Mouse (Mus musculus) hindbrain, postnatal 0 days (tissue): ENCODE results near the gene Gpr155. TPM values are rescaled to one million over a fixed set of nuclear protein-coding genes. Genes with fewer than 3 reads are reported as not detected.

Experiments
- ATAC-seq: fragments of 200-750 bp; cut with Nextera tagmentation; 2 replicates; pipeline ENCODE4 v1.8.0; 2017; ENCODE audit warnings: mild to moderate bottlenecking, moderate TSS enrichment, moderate library complexity
- DNase-seq: peaks from one replicate; pipeline ENCODE4 v3.0.0-alpha.2; 2015; ENCODE audit warnings: low spot score
- H3K27ac ChIP-seq: fragments of 300-500 bp; sonication (generic); 2 replicates; pipeline ENCODE4 v1.5.1; 2014; ENCODE audit warnings: mild to moderate bottlenecking
- H3K27me3 ChIP-seq: fragments of 300-500 bp; sonication (generic); 2 replicates; pipeline ENCODE4 v1.6.1; 2014; ENCODE audit warnings: low read length, mixed read lengths; ENCODE audit not compliant: insufficient read depth
- H3K36me3 ChIP-seq: fragments of 300-500 bp; sonication (generic); 2 replicates; pipeline ENCODE4 v1.6.1; 2014; ENCODE audit warnings: low read length, mixed read lengths; ENCODE audit not compliant: insufficient read depth
- H3K4me1 ChIP-seq: fragments of 300-500 bp; sonication (generic); 2 replicates; pipeline ENCODE4 v1.6.1; 2014; ENCODE audit warnings: antibody characterized with exemption, low read length, mixed read lengths; ENCODE audit not compliant: insufficient read depth
- H3K4me2 ChIP-seq: fragments of 300-500 bp; sonication (generic); 2 replicates; pipeline ENCODE4 v1.6.1; 2014; ENCODE audit warnings: low read depth, mild to moderate bottlenecking, low read length, moderate library complexity, mixed read lengths
- H3K4me3 ChIP-seq: fragments of 300-500 bp; sonication (generic); 2 replicates; pipeline ENCODE4 v1.5.1; 2014; ENCODE audit warnings: low read length
- H3K9ac ChIP-seq: fragments of 300-500 bp; sonication (generic); replicated peaks from 2 replicates; pipeline ENCODE4 v1.6.1; 2014; ENCODE audit warnings: mild to moderate bottlenecking, low read length, moderate library complexity, mixed read lengths
- H3K9me3 ChIP-seq: fragments of 300-500 bp; sonication (generic); 2 replicates; pipeline ENCODE4 v1.6.1; 2016; ENCODE audit warnings: low read length, mixed read lengths
- CTCF ChIP-seq: IDR thresholded peaks from 2 replicates; pipeline ENCODE4 v1.5.1; 2016; ENCODE audit warnings: antibody characterized with exemption, control low read depth, low read depth
- WGBS: fragments of 180-500 bp; shearing (Covaris S2); extraction: QIAGEN DNeasy Blood & Tissue Kit; methylation state at CpG from one replicate; pipeline ENCODE4 v1.1.7; 2014; 5-methylcytosine and 5-hydroxymethylcytosine counted together
- polyA plus RNA-seq: library from polyadenylated mRNA; unstranded; fragments of >200 nt; fragmentation: Nextera tagmentation; extraction: Ambion mirVana; gene quantifications from 2 replicates; pipeline ENCODE4 v1.2.1, GENCODE M21; 2015
- total RNA-seq: library from RNA; depleted of rRNA; stranded (reverse); fragments of >200 nt; gene quantifications from 2 replicates; pipeline ENCODE4 v1.2.3, GENCODE M21; 2014

Gpr155 gene
- total and polyA plus RNA-seq, 2 experiments from 2014 or later = 11.3 to 18.8 TPM

- DNase-seq = no peak
- H3K27ac ChIP-seq = no peak overlapping the region
- 30% methylated on average over 7 of the region's 7 CpGs for WGBS
- TF ChIP-seq CTCF = no peak
- H3K36me3 ChIP-seq = no peaks in the 10 kb centered on the region
- no peaks in the 10 kb centered on the region for H3K27me3 ChIP-seq
- H3K4me3 ChIP-seq = no peak overlapping the region
- H3K4me2 ChIP-seq = no peak overlapping the region
- ATAC-seq = peak; percentile 58; the same call in 1 of the 2 replicates
- H3K9ac ChIP-seq = no peak overlapping the region
- H3K4me1 ChIP-seq = no peaks in the 10 kb centered on the region; the same call in 1 of the 2 replicates
- H3K9me3 ChIP-seq = no peaks in the 10 kb centered on the region
Measured at GRCm38 (mm10) chr2:73419730-73420129, 33.4 kb upstream of the Gpr155 start.

GRCm38 (mm10) chr2:73419285-73419684 is 32.9 kb upstream of the Gpr155 start:
- DNase-seq (peak; percentile 32), ATAC-seq (peak; percentile 53)
- no peak overlapping the region for H3K4me2 ChIP-seq
- H3K9me3 ChIP-seq = no peaks in the 10 kb centered on the region
- WGBS = 46% methylated on average over 4 of the region's 4 CpGs
- no peak overlapping the region for H3K27ac ChIP-seq
- no peaks in the 10 kb centered on the region for H3K27me3 ChIP-seq
- no peaks in the 10 kb centered on the region for H3K36me3 ChIP-seq
- no peak overlapping the region for H3K9ac ChIP-seq
- H3K4me3 ChIP-seq = no peak overlapping the region
- peak; percentile 47 for TF ChIP-seq CTCF
- no peaks in the 10 kb centered on the region; the same call in 1 of the 2 replicates for H3K4me1 ChIP-seq

- no peak overlapping the region for H3K9ac ChIP-seq
- no peaks in the 10 kb centered on the region for H3K9me3 ChIP-seq
- no peak overlapping the region for H3K27ac ChIP-seq
- no peaks in the 10 kb centered on the region for H3K36me3 ChIP-seq
- 66% methylated on average over 5 of the region's 5 CpGs for WGBS
- no peak overlapping the region for H3K4me2 ChIP-seq
- DNase-seq (no peak), ATAC-seq (no peak)
- no peak overlapping the region for H3K4me3 ChIP-seq
- TF ChIP-seq CTCF = no peak
- no peaks in the 10 kb centered on the region for H3K27me3 ChIP-seq
- no peaks in the 10 kb centered on the region; the same call in 1 of the 2 replicates for H3K4me1 ChIP-seq
Measured at GRCm38 (mm10) chr2:73415892-73416291, 29.5 kb upstream of the Gpr155 start.

GRCm38 (mm10) chr2:73410076-73410475 is 23.7 kb upstream of the Gpr155 start:
- ATAC-seq = no peak
- 95% methylated on average over 8 of the region's 8 CpGs for WGBS
- Histone ChIP-seq H3K27me3 (no peaks in the 10 kb centered on the region), H3K4me3 (no peak overlapping the region), H3K27ac (no peak overlapping the region), H3K4me2 (no peak overlapping the region), H3K9ac (no peak overlapping the region), H3K4me1 (no peaks in the 10 kb centered on the region), H3K9me3 (no peaks in the 10 kb centered on the region), H3K36me3 (no peaks in the 10 kb centered on the region)
- no peak for TF ChIP-seq CTCF
- no peak for DNase-seq

GRCm38 (mm10) chr2:73407662-73408061 is 21.3 kb upstream of the Gpr155 start:
- H3K4me1 ChIP-seq = no peaks in the 10 kb centered on the region
- TF ChIP-seq CTCF = no peak
- no peaks in the 10 kb centered on the region for H3K36me3 ChIP-seq
- H3K9me3 ChIP-seq = no peaks in the 10 kb centered on the region
- H3K9ac ChIP-seq = no peak overlapping the region
- H3K4me3 ChIP-seq = no peak overlapping the region
- H3K27ac ChIP-seq = no peak overlapping the region
- H3K27me3 ChIP-seq = no peaks in the 10 kb centered on the region
- no peak overlapping the region for H3K4me2 ChIP-seq
- ATAC-seq (no peak), DNase-seq (no peak)
- 64% methylated on average over 4 of the region's 4 CpGs for WGBS

DNA sequence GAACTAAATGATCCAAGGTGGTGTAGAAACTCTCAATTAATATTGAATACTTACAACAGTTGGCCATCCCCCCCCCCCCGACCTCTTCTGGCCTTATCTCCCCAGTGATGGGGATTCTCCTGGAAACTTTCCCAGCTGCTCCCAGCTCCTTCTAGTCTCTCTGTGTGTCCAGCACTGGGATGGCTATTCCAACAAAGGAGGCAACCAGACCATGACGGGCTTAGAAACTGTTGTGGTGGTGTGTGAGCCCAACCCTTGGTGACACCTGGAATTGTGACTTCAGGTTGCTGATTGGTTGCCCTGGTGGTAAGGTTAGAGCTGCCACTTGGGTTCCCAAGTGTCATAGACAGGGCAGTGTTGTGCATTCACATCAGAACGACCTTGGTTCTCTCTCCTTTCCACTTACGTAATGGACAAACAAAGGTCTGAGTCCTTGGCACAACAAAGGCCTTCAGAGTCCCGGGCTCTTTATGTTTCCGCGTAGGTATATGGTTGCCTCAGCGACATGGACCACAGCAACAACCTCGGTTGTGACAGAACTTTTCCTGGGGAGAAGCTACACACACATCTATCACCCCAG is 20.1 kb upstream of the Gpr155 start:
- H3K4me2 ChIP-seq = no peak overlapping the region
- no peak overlapping the region for H3K27ac ChIP-seq
- no peaks in the 10 kb centered on the region for H3K9me3 ChIP-seq
- no peaks in the 10 kb centered on the region for H3K36me3 ChIP-seq
- DNase-seq (no peak), ATAC-seq (no peak)
- H3K4me1 ChIP-seq = no peaks in the 10 kb centered on the region
- TF ChIP-seq CTCF = no peak
- no peaks in the 10 kb centered on the region for H3K27me3 ChIP-seq
- 84% methylated on average over 9 of the region's 9 CpGs for WGBS
- H3K4me3 ChIP-seq = no peak overlapping the region
- H3K9ac ChIP-seq = no peak overlapping the region

- no peak for DNase-seq
- no peak for TF ChIP-seq CTCF
- no peaks in the 10 kb centered on the region for H3K27me3 ChIP-seq
- H3K4me1 ChIP-seq = no peaks in the 10 kb centered on the region
- 91% methylated on average over 7 of the region's 7 CpGs for WGBS
- no peak for ATAC-seq
- no peak overlapping the region for H3K27ac ChIP-seq
- H3K9me3 ChIP-seq = no peaks in the 10 kb centered on the region
- H3K36me3 ChIP-seq = no peaks in the 10 kb centered on the region
- H3K4me3 ChIP-seq = no peak overlapping the region
- H3K4me2 ChIP-seq = no peak overlapping the region
- no peak overlapping the region for H3K9ac ChIP-seq
Measured at GRCm38 (mm10) chr2:73404980-73405379, 18.6 kb upstream of the Gpr155 start.
